Mouse (Mus musculus): ENCODE data around the gene Tmem181a. TPM values are rescaled to one million over a fixed set of nuclear protein-coding genes. Genes with fewer than 3 reads are reported as not detected.
"Not testable (repeated sequence)": the region's sequence is repeated elsewhere in the genome, so short reads cannot be mapped to it uniquely, and the experiment has no call there.

Gene Tmem181a
- polyA plus RNA-seq, 1 experiment = 6.7 TPM

GRCm38 (mm10) chr17:6325543-6325942 lies 68.9 kb downstream of the Tmem181a start:
- H3K4me3 ChIP-seq (ENCODE audit: insufficient read depth, low read depth, low read length); H3K36me3 ChIP-seq (ENCODE audit: control insufficient read depth, insufficient read depth, low read length); H3K4me1 ChIP-seq (ENCODE audit: control insufficient read depth, insufficient read depth, low read length); H3K27me3 ChIP-seq (replicated peaks; ENCODE audit: control insufficient read depth, insufficient read depth, low read length); H3K27ac ChIP-seq (ENCODE audit: insufficient read depth, low read depth, low read length): not testable (repeated sequence)
- WGBS = 51% methylated on average over 6 of the region's 6 CpGs
- peak; percentile 14 for DNase-seq

GRCm38 (mm10) chr17:6327554-6327953 lies 70.9 kb downstream of the Tmem181a start:
- H3K36me3 ChIP-seq (ENCODE audit: control insufficient read depth, insufficient read depth, low read length); H3K27me3 ChIP-seq (replicated peaks; ENCODE audit: control insufficient read depth, insufficient read depth, low read length); H3K27ac ChIP-seq (ENCODE audit: insufficient read depth, low read depth, low read length); H3K4me3 ChIP-seq (ENCODE audit: insufficient read depth, low read depth, low read length); DNase-seq; H3K4me1 ChIP-seq (ENCODE audit: control insufficient read depth, insufficient read depth, low read length): not testable (repeated sequence)
- WGBS = 90% methylated on average over 7 of the region's 7 CpGs

DNA sequence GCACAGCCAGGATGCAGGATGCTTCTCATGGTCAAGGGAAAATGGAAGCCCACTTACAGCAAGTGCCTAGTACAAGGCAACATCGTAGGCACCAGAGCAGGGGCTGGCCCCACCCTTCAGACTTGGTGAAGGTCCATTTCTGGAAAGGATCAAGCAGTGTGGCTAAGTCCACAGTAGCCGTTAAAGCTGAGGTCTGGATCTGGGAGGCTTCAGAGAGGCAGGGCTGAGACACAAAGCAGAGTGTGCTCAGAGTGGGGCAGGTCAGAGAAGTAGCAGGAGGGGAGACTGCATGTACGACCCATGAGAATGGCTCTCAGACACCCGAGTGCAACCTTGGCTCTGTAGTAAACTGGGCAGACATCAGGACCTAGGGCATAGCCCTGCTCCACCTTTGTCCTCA lies 72.3 kb downstream of the Tmem181a start:
- H3K4me1 ChIP-seq (ENCODE audit: control insufficient read depth, insufficient read depth, low read length); H3K27ac ChIP-seq (ENCODE audit: insufficient read depth, low read depth, low read length); H3K27me3 ChIP-seq (replicated peaks; ENCODE audit: control insufficient read depth, insufficient read depth, low read length); DNase-seq; H3K4me3 ChIP-seq (ENCODE audit: insufficient read depth, low read depth, low read length); H3K36me3 ChIP-seq (ENCODE audit: control insufficient read depth, insufficient read depth, low read length): not testable (repeated sequence)
- 73% methylated on average over 4 of the region's 4 CpGs for WGBS

DNA sequence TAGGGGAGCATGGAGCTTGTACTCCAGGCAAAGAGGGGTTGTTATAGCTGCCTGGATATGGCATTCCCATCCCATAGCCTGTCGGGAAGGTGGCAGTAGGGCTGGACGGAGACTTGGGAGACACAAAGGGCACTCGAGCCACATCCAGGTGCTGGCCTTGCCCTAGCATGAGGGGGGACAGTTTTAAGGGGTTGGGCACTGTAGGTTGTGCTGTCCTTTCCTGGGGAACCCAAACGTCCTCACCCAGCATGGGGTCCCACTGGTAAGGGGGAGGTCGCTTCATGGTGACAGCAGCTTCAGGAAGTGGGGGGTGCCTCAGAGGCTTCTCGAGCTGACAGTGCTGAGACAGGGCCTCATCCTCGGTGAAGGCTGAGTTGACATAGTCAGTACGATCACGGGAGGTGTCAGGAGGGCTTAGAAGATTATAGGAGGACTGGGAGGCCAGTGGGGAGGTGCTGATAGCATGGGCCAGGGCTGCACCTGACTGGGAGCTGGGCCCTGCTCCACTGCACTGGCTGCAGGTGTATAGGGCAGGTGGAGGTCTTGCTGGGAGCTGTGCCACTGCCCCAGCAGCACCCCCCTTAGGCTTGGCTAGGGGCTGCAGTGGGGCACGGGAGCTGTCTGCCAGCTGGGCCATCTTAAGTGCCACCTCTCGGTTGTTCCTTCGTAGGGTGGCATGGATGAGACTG lies 86.1 kb downstream of the Tmem181a start:
- H3K27me3 ChIP-seq (replicated peaks; ENCODE audit: control insufficient read depth, insufficient read depth, low read length); H3K36me3 ChIP-seq (ENCODE audit: control insufficient read depth, insufficient read depth, low read length); DNase-seq; H3K4me3 ChIP-seq (ENCODE audit: insufficient read depth, low read depth, low read length); H3K27ac ChIP-seq (ENCODE audit: insufficient read depth, low read depth, low read length); H3K4me1 ChIP-seq (ENCODE audit: control insufficient read depth, insufficient read depth, low read length): not testable (repeated sequence)
- no CpG with 5 or more reads among the region's 12 CpGs for WGBS

GRCm38 (mm10) chr17:6355256-6355655 lies 98.6 kb downstream of the Tmem181a start:
- DNase-seq; H3K4me1 ChIP-seq (ENCODE audit: control insufficient read depth, insufficient read depth, low read length); H3K27ac ChIP-seq (ENCODE audit: insufficient read depth, low read depth, low read length); H3K4me3 ChIP-seq (ENCODE audit: insufficient read depth, low read depth, low read length); H3K27me3 ChIP-seq (replicated peaks; ENCODE audit: control insufficient read depth, insufficient read depth, low read length); H3K36me3 ChIP-seq (ENCODE audit: control insufficient read depth, insufficient read depth, low read length): not testable (repeated sequence)
- WGBS = 87% methylated on average over 10 of the region's 10 CpGs

Other genes with a start within 250 kb of the Tmem181a start
- gene Serac1, start 177.1 kb upstream of the Tmem181a start, polyA plus RNA-seq (2012; rRNA removed) = 4.1 and 4.3 TPM in 2 replicates
- gene Gtf2h5, start 177.1 kb upstream of the Tmem181a start, polyA plus RNA-seq (2012; rRNA removed) = 25.4 and 39.5 TPM in 2 replicates
- 42.5 and 48.0 TPM in 2 replicates for gene Tulp4, start 150.4 kb upstream of the Tmem181a start, polyA plus RNA-seq (2012; rRNA removed)
- gene Dynlt1a, start 60.6 kb downstream of the Tmem181a start, polyA plus RNA-seq (2012; rRNA removed) = 3.8 and 4.3 TPM in 2 replicates
- 205 and 213 TPM in 2 replicates for gene Dynlt1b, start 173.3 kb downstream of the Tmem181a start, polyA plus RNA-seq (2012; rRNA removed)

Measured in kidney, adult 2 months (tissue).